Mouse (Mus musculus) hindbrain, embryonic 16.5 days (tissue): ENCODE results near the gene Eif3m. TPM values are rescaled to one million over a fixed set of nuclear protein-coding genes. Genes with fewer than 3 reads are reported as not detected.

Source experiments
- ATAC-seq: fragments of 200-750 bp; cut with Nextera tagmentation; 2 replicates; pipeline ENCODE4 v1.8.0; 2017; ENCODE audit warnings: moderate TSS enrichment, moderate library complexity
- H3K27ac ChIP-seq: fragments of 300-500 bp; sonication (generic); 2 replicates; pipeline ENCODE4 v1.5.1; 2014; ENCODE audit warnings: low read depth, mild to moderate bottlenecking, control low read depth, low read length, moderate library complexity
- H3K27me3 ChIP-seq: fragments of 300-500 bp; sonication (generic); replicated peaks from 2 replicates; pipeline ENCODE4 v1.6.1; 2014; ENCODE audit warnings: low read length; ENCODE audit not compliant: control insufficient read depth, insufficient read depth
- H3K36me3 ChIP-seq: fragments of 300-500 bp; sonication (generic); 2 replicates; pipeline ENCODE4 v1.6.1; 2014; ENCODE audit warnings: mild to moderate bottlenecking, low read length, moderate library complexity, mixed read lengths; ENCODE audit not compliant: control insufficient read depth, insufficient read depth
- H3K4me1 ChIP-seq: fragments of 300-500 bp; sonication (generic); 2 replicates; pipeline ENCODE4 v1.6.1; 2014; ENCODE audit warnings: low read depth, low read length; ENCODE audit not compliant: control insufficient read depth, insufficient read depth
- H3K4me2 ChIP-seq: fragments of 300-500 bp; sonication (generic); 2 replicates; pipeline ENCODE4 v1.6.1; 2014; ENCODE audit warnings: mild to moderate bottlenecking, low read length, control low read depth, moderate library complexity
- H3K4me3 ChIP-seq: fragments of 300-500 bp; sonication (generic); 2 replicates; pipeline ENCODE4 v1.5.1; 2014; ENCODE audit warnings: mild to moderate bottlenecking, low read length, control low read depth, moderate library complexity
- H3K9ac ChIP-seq: fragments of 300-500 bp; sonication (generic); 2 replicates; pipeline ENCODE4 v1.6.1; 2014; ENCODE audit warnings: low read depth, mild to moderate bottlenecking, control low read depth, low read length, moderate library complexity
- H3K9me3 ChIP-seq: fragments of 300-500 bp; sonication (generic); 2 replicates; pipeline ENCODE4 v1.6.1; 2014; ENCODE audit warnings: mild to moderate bottlenecking, low read length, moderate library complexity; ENCODE audit not compliant: control insufficient read depth
- WGBS: fragments of 180-500 bp; shearing (Covaris S2); extraction: QIAGEN DNeasy Blood & Tissue Kit; methylation state at CpG from one replicate; pipeline ENCODE4 v1.1.7; 2014; 5-methylcytosine and 5-hydroxymethylcytosine counted together
- polyA plus RNA-seq: library from polyadenylated mRNA; unstranded; fragments of >200 nt; fragmentation: Nextera tagmentation; extraction: Ambion mirVana; gene quantifications from 2 replicates; pipeline ENCODE4 v1.2.1, GENCODE M21; 2015

Gene Eif3m
- 154 and 160 TPM in 2 replicates for polyA plus RNA-seq

- Histone ChIP-seq H3K4me1 (peaks cover 15% of the 10 kb centered on the region), H3K4me2 (peak within 1 kb of the TSS; percentile 69), H3K9me3 (no peaks in the 10 kb centered on the region), H3K4me3 (peak within 1 kb of the TSS; percentile 75), H3K27ac (peak within 1 kb of the TSS; percentile 80), H3K36me3 (peaks cover 3% of the 10 kb centered on the region; the same call in 1 of the 2 replicates), H3K27me3 (no peaks in the 10 kb centered on the region), H3K9ac (peak within 1 kb of the TSS; percentile 83)
- ATAC-seq: peak; percentile 100
- WGBS: 0% methylated on average over 21 of the region's 25 CpGs
These were observed at the start of gene Eif3m for GRCm38 (mm10) chr2:105016967-105017287. Eif3m (minus strand) TSS chr2:105017080.

- Histone ChIP-seq H3K9me3 (no peaks in the 10 kb centered on the region), H3K36me3 (no peaks in the 10 kb centered on the region), H3K27ac (no peak overlapping the region), H3K4me3 (no peak overlapping the region), H3K4me2 (no peak overlapping the region), H3K9ac (no peak overlapping the region), H3K27me3 (no peaks in the 10 kb centered on the region), H3K4me1 (no peaks in the 10 kb centered on the region)
- no peak for ATAC-seq
- 56% methylated on average over 7 of the region's 7 CpGs for WGBS
These were observed 46.0 kb upstream of the Eif3m start for GRCm38 (mm10) chr2:105062741-105063372.

GRCm38 (mm10) chr2:105058577-105059116 is 41.8 kb upstream of the Eif3m start:
- no peaks in the 10 kb centered on the region for H3K9me3 ChIP-seq
- ATAC-seq: no peak
- H3K27me3 ChIP-seq: no peaks in the 10 kb centered on the region
- no peak overlapping the region for H3K4me3 ChIP-seq
- no peak overlapping the region for H3K4me2 ChIP-seq
- H3K9ac ChIP-seq: no peak overlapping the region
- WGBS: 84% methylated on average over 7 of the region's 7 CpGs
- no peaks in the 10 kb centered on the region for H3K36me3 ChIP-seq
- H3K4me1 ChIP-seq: no peaks in the 10 kb centered on the region
- no peak overlapping the region for H3K27ac ChIP-seq

DNA sequence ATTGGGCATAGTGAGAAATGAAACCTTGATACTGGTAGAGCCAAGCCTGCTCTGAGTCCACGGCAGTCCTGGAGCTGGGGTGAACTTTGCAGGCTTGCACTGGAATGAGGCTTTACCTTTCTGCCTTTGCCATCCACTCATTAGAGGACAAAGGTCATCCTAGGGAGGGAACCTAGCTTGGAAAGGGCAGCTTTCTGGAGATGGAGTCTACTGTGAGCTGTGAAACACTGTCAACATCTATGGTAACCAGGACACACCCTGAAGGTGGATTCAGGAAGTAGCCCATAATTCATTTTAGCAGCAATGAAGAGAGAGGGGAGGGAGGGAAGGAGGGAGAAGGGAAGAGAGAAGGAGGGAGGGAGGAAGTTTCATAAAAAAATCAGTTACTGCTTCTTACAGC is 38.6 kb upstream of the Eif3m start:
- H3K27ac ChIP-seq: no peak overlapping the region
- no peak overlapping the region for H3K9ac ChIP-seq
- WGBS: 87% methylated on average over 1 of the region's 1 CpGs
- H3K4me3 ChIP-seq: no peak overlapping the region
- no peaks in the 10 kb centered on the region for H3K36me3 ChIP-seq
- no peaks in the 10 kb centered on the region for H3K27me3 ChIP-seq
- H3K9me3 ChIP-seq: no peaks in the 10 kb centered on the region
- H3K4me1 ChIP-seq: no peaks in the 10 kb centered on the region
- ATAC-seq: no peak
- no peak overlapping the region for H3K4me2 ChIP-seq

- no peak overlapping the region for H3K4me3 ChIP-seq
- no peak overlapping the region for H3K4me2 ChIP-seq
- H3K36me3 ChIP-seq: no peaks in the 10 kb centered on the region
- no peak for ATAC-seq
- H3K27me3 ChIP-seq: no peaks in the 10 kb centered on the region
- H3K4me1 ChIP-seq: no peaks in the 10 kb centered on the region
- no peaks in the 10 kb centered on the region for H3K9me3 ChIP-seq
- no peak overlapping the region for H3K27ac ChIP-seq
- no peak overlapping the region for H3K9ac ChIP-seq
- 28% methylated on average over 1 of the region's 1 CpGs for WGBS
These were observed 31.4 kb upstream of the Eif3m start for GRCm38 (mm10) chr2:105048301-105048700.

- no peak overlapping the region for H3K9ac ChIP-seq
- no peak overlapping the region for H3K27ac ChIP-seq
- no peaks in the 10 kb centered on the region for H3K9me3 ChIP-seq
- no peak overlapping the region for H3K4me2 ChIP-seq
- 74% methylated on average over 4 of the region's 4 CpGs for WGBS
- ATAC-seq: no peak
- no peak overlapping the region for H3K4me3 ChIP-seq
- no peaks in the 10 kb centered on the region for H3K27me3 ChIP-seq
- no peaks in the 10 kb centered on the region for H3K36me3 ChIP-seq
- H3K4me1 ChIP-seq: no peaks in the 10 kb centered on the region
These were observed 26.3 kb upstream of the Eif3m start for GRCm38 (mm10) chr2:105043152-105043551.

DNA sequence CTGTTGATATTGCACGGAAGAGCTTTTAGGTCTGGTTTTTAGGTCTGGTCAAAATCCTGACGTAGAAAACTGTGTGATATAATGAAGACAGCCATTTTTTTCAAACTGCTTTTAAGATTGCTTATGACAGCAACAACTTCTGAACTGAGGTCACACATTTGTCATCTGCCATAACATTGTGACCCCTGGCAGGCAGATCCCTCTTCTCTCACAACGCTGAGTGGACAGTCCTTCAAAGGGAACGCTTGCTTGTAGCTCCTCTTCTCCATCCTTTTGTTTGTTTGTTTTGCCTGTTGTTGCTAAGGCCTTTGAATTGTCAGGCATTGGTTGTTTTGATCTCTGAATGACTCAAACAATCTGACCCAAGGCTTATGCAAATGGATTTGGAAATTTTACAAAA is 24.0 kb upstream of the Eif3m start:
- Histone ChIP-seq H3K9me3 (no peaks in the 10 kb centered on the region), H3K9ac (no peak overlapping the region), H3K4me1 (no peaks in the 10 kb centered on the region; the same call in 1 of the 2 replicates), H3K36me3 (no peaks in the 10 kb centered on the region), H3K27me3 (no peaks in the 10 kb centered on the region), H3K4me2 (no peak overlapping the region), H3K4me3 (no peak overlapping the region), H3K27ac (no peak overlapping the region)
- no peak for ATAC-seq
- WGBS: 73% methylated on average over 4 of the region's 4 CpGs

DNA sequence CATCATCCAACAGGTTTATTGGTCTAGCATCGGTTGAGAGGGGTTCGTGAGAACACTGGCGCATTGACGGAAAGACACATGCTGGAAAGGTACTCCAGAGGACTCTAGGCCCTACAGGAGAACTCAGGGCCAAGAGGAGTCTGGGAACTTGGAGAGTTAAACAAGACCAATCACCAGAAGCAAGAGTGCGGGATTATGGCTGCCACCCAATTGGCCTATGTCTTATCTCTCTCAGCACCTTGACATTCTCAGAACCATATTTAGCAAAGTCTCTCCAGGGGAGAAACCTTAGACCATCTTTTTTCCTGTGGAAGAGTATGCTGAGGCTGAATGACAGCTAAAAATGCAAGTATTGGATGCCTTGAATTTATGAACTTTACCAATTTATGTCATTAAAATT is 22.0 kb upstream of the Eif3m start:
- no peaks in the 10 kb centered on the region for H3K27me3 ChIP-seq
- H3K9ac ChIP-seq: no peak overlapping the region
- ATAC-seq: no peak
- H3K36me3 ChIP-seq: no peaks in the 10 kb centered on the region
- no peak overlapping the region for H3K4me2 ChIP-seq
- H3K4me3 ChIP-seq: no peak overlapping the region
- 92% methylated on average over 5 of the region's 5 CpGs for WGBS
- no peak overlapping the region for H3K27ac ChIP-seq
- no peaks in the 10 kb centered on the region; the same call in 1 of the 2 replicates for H3K4me1 ChIP-seq
- H3K9me3 ChIP-seq: no peaks in the 10 kb centered on the region

- WGBS: 88% methylated on average over 7 of the region's 7 CpGs
- no peaks in the 10 kb centered on the region for H3K36me3 ChIP-seq
- no peaks in the 10 kb centered on the region; the same call in 1 of the 2 replicates for H3K4me1 ChIP-seq
- H3K4me2 ChIP-seq: no peak overlapping the region
- H3K9me3 ChIP-seq: no peaks in the 10 kb centered on the region
- no peak overlapping the region for H3K9ac ChIP-seq
- no peak overlapping the region for H3K4me3 ChIP-seq
- H3K27me3 ChIP-seq: no peaks in the 10 kb centered on the region
- ATAC-seq: no peak
- no peak overlapping the region for H3K27ac ChIP-seq
These were observed 21.2 kb upstream of the Eif3m start for GRCm38 (mm10) chr2:105037956-105038569.
